Mouse (Mus musculus): ENCODE measurements at regions not wholly inside any gene's neighbourhood (a gene's known extent, or its start where the extent isn't known, plus 50 kb on each side); places are given as distances from the start of the nearest gene placed in this dataset.
"Not testable (repeated sequence)": the region's sequence is repeated elsewhere in the genome, so short reads cannot be mapped to it uniquely, and the experiment has no call there.

GRCm38 (mm10) chr4:8462414-8462813 lies 223.6 kb upstream of the Car8 start:
- H3K27ac ChIP-seq; H3K9ac ChIP-seq; H3K4me3 ChIP-seq (replicated peaks); H3K27me3 ChIP-seq; H3K36me3 ChIP-seq (replicated peaks); H3K4me1 ChIP-seq; H3K9me3 ChIP-seq; ATAC-seq (ENCODE audit: low FRiP score); H3K4me2 ChIP-seq: not testable (repeated sequence)
- WGBS, result 93% methylated on average over 6 of the region's 6 CpGs

- Histone ChIP-seq H3K27me3 (no peaks in the 10 kb centered on the region), H3K36me3 (replicated peaks) (no peaks in the 10 kb centered on the region), H3K4me1 (no peaks in the 10 kb centered on the region), H3K4me2 (no peak overlapping the region), H3K9me3 (no peaks in the 10 kb centered on the region), H3K27ac (no peak overlapping the region), H3K9ac (no peak overlapping the region), H3K4me3 (replicated peaks) (no peak overlapping the region)
- 85% methylated on average over 2 of the region's 2 CpGs for WGBS
- ATAC-seq (ENCODE audit: low FRiP score), result no peak
Observed at GRCm38 (mm10) chr4:8454346-8454745, 215.5 kb upstream of the Car8 start.

DNA sequence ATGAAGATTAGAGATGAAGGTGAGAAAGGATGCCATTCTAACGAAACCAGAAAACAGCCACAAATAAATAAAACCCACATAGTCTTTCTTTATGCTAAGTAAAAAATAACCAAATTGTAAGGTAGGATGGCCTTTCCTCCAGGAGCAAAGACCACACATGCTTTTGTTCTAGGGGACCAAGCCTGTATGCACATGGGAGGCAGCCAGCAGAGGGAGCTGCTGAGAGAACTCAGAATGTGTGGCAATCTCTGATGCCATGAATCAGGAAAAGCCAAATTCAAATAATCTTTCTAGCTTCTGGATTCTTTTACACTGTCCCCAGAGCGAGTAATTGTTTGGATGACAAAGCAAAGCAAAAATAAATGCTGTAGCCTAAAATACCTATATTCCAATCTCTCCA lies 193.6 kb upstream of the Car8 start:
- H3K4me3 ChIP-seq (replicated peaks), result no peak overlapping the region
- H3K27me3 ChIP-seq, result no peaks in the 10 kb centered on the region
- H3K9me3 ChIP-seq, result no peaks in the 10 kb centered on the region
- H3K4me1 ChIP-seq, result peaks cover 4% of the 10 kb centered on the region
- no peaks in the 10 kb centered on the region for H3K36me3 ChIP-seq (replicated peaks)
- H3K27ac ChIP-seq, result no peak overlapping the region
- no peak overlapping the region for H3K4me2 ChIP-seq
- WGBS, result 43% methylated on average over 2 of the region's 2 CpGs
- no peak overlapping the region for H3K9ac ChIP-seq
- ATAC-seq (ENCODE audit: low FRiP score), result no peak

GRCm38 (mm10) chr4:8431032-8431332 lies 192.1 kb upstream of the Car8 start:
- 23% methylated on average over 1 of the region's 1 CpGs for WGBS
- H3K9ac ChIP-seq, result no peak overlapping the region
- H3K27ac ChIP-seq, result no peak overlapping the region
- H3K36me3 ChIP-seq (replicated peaks), result no peaks in the 10 kb centered on the region
- no peak overlapping the region for H3K4me3 ChIP-seq (replicated peaks)
- ATAC-seq (ENCODE audit: low FRiP score), result no peak
- H3K4me2 ChIP-seq, result no peak overlapping the region
- H3K9me3 ChIP-seq, result no peaks in the 10 kb centered on the region
- peaks cover 4% of the 10 kb centered on the region for H3K4me1 ChIP-seq
- H3K27me3 ChIP-seq, result no peaks in the 10 kb centered on the region

GRCm38 (mm10) chr4:8430269-8431031 lies 191.6 kb upstream of the Car8 start:
- WGBS, result 88% methylated on average over 4 of the region's 4 CpGs
- Histone ChIP-seq H3K4me3 (replicated peaks) (no peak overlapping the region), H3K27ac (no peak overlapping the region), H3K9me3 (no peaks in the 10 kb centered on the region), H3K27me3 (no peaks in the 10 kb centered on the region), H3K4me2 (no peak overlapping the region), H3K36me3 (replicated peaks) (no peaks in the 10 kb centered on the region), H3K4me1 (peaks cover 4% of the 10 kb centered on the region), H3K9ac (no peak overlapping the region)
- ATAC-seq (ENCODE audit: low FRiP score), result no peak

DNA sequence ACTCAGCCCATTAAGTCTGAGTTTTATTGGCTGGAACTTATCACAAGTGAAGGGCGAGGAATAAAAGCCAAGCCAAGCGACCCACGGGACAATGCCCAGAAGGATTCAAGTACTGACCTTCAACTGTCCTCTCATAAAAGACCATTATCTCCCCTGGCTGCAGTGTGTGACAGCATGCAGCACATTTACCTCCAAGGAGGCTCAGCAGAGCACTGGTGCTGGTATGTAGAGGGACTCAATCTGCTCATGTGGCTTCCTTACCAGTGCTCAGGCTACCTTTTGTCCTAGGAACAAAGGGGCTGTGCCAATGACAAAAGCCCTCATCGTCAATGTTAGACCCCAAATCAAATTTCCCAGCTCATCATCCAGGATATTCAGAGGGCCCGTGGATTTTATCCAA lies 190.9 kb upstream of the Car8 start:
- ATAC-seq (ENCODE audit: low FRiP score), result no peak
- Histone ChIP-seq H3K9me3 (no peaks in the 10 kb centered on the region), H3K4me1 (peaks cover 4% of the 10 kb centered on the region), H3K4me3 (replicated peaks) (no peak overlapping the region), H3K36me3 (replicated peaks) (no peaks in the 10 kb centered on the region), H3K4me2 (no peak overlapping the region), H3K9ac (no peak overlapping the region), H3K27me3 (no peaks in the 10 kb centered on the region), H3K27ac (no peak overlapping the region)
- 54% methylated on average over 5 of the region's 5 CpGs for WGBS

DNA sequence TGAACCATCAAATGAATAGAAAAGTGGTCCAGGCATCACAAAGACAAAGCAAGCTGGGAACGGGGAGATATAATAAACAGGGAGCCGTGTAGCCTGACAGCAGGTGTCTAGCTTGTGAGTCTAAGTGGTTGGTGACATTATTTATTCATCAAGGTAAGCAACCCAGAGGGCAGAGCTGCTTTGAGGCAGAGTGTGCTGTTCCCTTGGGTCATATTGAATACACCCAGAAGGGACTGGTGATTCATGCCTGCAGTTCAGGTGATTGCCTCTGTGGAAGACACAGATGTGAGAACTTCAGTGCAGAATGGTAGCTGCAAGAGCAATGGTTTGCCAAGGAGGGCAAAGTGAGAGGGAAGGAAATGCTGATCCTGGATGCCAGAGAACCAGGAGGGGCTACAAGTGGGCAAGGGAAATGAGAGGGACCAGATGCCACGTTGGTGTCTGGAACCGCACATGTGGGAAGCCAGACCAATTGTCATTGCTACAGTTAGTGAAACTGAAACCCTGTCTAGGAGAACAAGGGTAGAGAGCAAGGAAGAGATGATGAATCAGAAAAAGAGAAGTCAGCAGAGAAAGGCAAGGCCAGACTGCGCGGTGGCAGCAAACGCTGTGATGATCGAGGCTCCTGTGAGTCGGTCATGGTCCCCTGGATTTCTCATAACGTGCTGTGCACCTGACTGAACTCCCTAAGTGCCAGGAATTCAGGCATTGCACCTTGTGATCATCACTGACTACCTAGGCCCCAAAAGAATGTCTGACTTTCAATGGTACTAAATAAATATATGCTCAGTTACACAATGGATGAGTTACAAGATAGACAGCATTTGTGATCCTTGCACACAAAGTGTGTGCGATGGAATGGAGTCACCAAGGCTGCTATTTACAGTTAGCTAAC lies 190.0 kb upstream of the Car8 start:
- ATAC-seq (ENCODE audit: low FRiP score), result no peak
- no peaks in the 10 kb centered on the region for H3K36me3 ChIP-seq (replicated peaks)
- no peak overlapping the region for H3K4me2 ChIP-seq
- H3K4me1 ChIP-seq, result peaks cover 5% of the 10 kb centered on the region
- no peaks in the 10 kb centered on the region for H3K27me3 ChIP-seq
- 92% methylated on average over 11 of the region's 11 CpGs for WGBS
- no peaks in the 10 kb centered on the region for H3K9me3 ChIP-seq
- no peak overlapping the region for H3K9ac ChIP-seq
- H3K4me3 ChIP-seq (replicated peaks), result no peak overlapping the region
- H3K27ac ChIP-seq, result no peak overlapping the region

DNA sequence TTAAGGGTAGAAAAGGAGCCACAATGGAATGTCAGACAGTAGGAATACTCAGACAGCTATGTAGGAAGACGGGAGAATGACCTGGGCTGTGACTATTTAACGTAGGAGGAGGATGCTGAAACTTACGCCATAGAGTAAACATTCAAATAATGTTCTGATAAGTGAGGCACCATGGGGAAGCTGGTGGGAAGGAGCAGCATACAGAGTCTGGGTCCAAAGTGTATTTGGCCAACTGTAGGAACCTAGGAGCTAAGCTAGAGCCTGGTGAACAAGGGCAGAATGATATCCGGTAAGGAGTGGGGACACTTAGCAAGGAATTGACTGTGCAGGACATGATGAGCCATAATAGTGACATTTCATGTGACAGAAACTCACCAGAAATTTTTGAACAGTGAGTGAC lies 189.0 kb upstream of the Car8 start:
- Histone ChIP-seq H3K4me2 (no peak overlapping the region), H3K4me3 (replicated peaks) (no peak overlapping the region), H3K27ac (no peak overlapping the region), H3K9me3 (no peaks in the 10 kb centered on the region), H3K27me3 (no peaks in the 10 kb centered on the region), H3K9ac (no peak overlapping the region), H3K36me3 (replicated peaks) (no peaks in the 10 kb centered on the region), H3K4me1 (peaks cover 11% of the 10 kb centered on the region)
- WGBS, result 83% methylated on average over 4 of the region's 4 CpGs
- no peak for ATAC-seq (ENCODE audit: low FRiP score)

DNA sequence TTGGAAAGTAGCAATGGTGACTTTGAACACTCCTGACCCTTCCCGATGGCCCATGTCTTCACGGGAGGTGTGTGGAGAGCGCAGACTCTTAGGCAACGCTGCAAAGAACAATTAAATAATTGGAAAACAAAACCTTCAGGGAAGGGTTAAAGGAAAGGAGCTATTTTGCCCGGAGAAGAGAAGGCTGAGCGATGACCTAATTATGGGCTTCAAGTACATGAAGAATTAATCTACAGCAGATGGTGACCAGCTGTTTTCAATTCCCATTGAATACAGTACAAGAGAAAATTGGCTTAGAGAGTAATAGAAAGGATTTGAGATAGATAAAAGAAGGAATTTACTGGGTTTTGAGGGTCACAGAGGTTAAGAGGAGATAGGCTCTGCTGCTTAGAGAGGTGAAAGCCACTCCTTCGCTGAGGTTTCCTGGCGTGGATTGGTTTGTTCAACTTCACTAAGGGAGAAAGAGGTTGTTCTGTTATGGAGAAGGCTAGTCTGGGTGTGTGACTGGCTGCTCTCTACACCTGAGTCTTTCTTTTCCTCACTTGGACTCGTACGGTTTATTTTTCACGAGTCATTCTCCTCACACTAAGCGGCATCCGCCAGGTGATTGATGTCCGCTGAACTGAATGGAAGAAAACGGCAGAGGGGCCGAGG lies 184.7 kb upstream of the Car8 start:
- Histone ChIP-seq H3K9me3 (no peaks in the 10 kb centered on the region), H3K27me3 (no peaks in the 10 kb centered on the region), H3K36me3 (replicated peaks) (no peaks in the 10 kb centered on the region), H3K9ac (no peak overlapping the region), H3K27ac (no peak overlapping the region), H3K4me3 (replicated peaks) (no peak overlapping the region), H3K4me2 (no peak overlapping the region), H3K4me1 (peaks cover 9% of the 10 kb centered on the region)
- ATAC-seq (ENCODE audit: low FRiP score), result no peak
- WGBS, result 58% methylated on average over 16 of the region's 16 CpGs

- no peaks in the 10 kb centered on the region for H3K9me3 ChIP-seq
- no peak overlapping the region for H3K9ac ChIP-seq
- no peak for ATAC-seq (ENCODE audit: low FRiP score)
- no peaks in the 10 kb centered on the region for H3K27me3 ChIP-seq
- H3K27ac ChIP-seq, result no peak overlapping the region
- no peak overlapping the region for H3K4me3 ChIP-seq (replicated peaks)
- H3K4me2 ChIP-seq, result no peak overlapping the region
- WGBS, result 84% methylated on average over 6 of the region's 6 CpGs
- H3K4me1 ChIP-seq, result peaks cover 18% of the 10 kb centered on the region
- H3K36me3 ChIP-seq (replicated peaks), result no peaks in the 10 kb centered on the region
Observed at GRCm38 (mm10) chr4:8421285-8421684, 182.4 kb upstream of the Car8 start.

DNA sequence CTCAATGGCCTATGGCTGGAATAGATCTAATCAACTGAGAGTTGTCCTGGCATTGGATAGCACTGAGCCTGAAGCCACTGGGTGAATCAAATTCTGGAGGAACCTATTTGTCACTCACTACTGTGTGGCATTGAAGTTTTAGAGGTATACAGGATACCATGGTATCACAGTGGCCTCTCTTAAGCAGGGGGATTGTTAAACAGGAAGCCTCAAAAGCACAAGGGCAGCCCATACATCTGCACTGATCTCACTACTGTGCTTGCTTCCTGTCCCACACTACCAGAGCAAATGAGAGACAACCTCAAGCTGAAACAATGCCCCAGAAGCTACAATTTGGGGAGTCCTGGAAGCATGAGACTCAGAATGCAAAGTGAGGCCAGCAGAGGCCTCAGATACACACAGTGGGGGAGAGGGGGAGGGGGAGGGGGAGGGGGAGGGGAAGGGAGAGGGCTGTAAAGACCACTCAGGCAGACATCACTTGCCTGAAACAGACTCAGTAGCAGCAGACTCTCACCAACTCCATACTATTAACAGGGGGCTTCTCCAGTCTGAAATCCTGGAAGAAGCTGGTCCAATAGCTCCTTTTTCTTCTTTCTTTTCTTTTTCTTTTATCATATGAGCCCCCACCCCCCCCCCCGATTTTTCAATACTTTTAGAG lies 179.7 kb upstream of the Car8 start:
- H3K36me3 ChIP-seq (replicated peaks), result no peaks in the 10 kb centered on the region
- no peaks in the 10 kb centered on the region for H3K27me3 ChIP-seq
- H3K4me1 ChIP-seq, result peaks cover 13% of the 10 kb centered on the region
- H3K27ac ChIP-seq, result no peak overlapping the region
- H3K4me3 ChIP-seq (replicated peaks), result no peak overlapping the region
- H3K9ac ChIP-seq, result no peak overlapping the region
- ATAC-seq (ENCODE audit: low FRiP score), result peak; percentile 45
- WGBS, result 23% methylated on average over 1 of the region's 1 CpGs
- no peak overlapping the region for H3K4me2 ChIP-seq
- no peaks in the 10 kb centered on the region for H3K9me3 ChIP-seq

DNA sequence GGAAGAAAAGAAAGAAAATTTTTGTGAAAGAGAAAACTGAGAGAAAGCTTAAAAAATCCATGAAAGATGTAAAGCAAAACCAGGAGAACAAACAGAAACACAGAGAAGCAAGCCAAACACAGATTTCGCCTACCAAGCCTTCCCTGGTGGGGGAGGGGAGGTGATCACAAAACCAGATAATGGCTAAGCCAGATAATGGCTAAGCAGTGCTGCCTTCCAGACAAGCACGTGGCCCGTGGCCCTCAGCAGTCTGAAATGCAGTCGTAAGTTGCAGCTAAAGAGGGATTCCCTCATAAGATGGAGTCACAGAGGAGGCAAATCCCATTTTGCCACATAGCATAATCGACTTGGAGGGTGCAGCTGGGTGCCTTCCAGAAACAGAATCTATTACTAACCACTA lies 179.0 kb upstream of the Car8 start:
- Histone ChIP-seq H3K4me2 (no peak overlapping the region), H3K4me1 (peaks cover 11% of the 10 kb centered on the region), H3K4me3 (replicated peaks) (no peak overlapping the region), H3K27me3 (no peaks in the 10 kb centered on the region), H3K27ac (no peak overlapping the region), H3K9me3 (no peaks in the 10 kb centered on the region), H3K9ac (no peak overlapping the region), H3K36me3 (replicated peaks) (no peaks in the 10 kb centered on the region)
- WGBS, result 24% methylated on average over 5 of the region's 5 CpGs
- ATAC-seq (ENCODE audit: low FRiP score), result no peak

Measured in forebrain, embryonic 12.5 days (tissue).